Comparison of ENCODE assay signal across 20 mouse cellular contexts in the genomic region with DNA sequence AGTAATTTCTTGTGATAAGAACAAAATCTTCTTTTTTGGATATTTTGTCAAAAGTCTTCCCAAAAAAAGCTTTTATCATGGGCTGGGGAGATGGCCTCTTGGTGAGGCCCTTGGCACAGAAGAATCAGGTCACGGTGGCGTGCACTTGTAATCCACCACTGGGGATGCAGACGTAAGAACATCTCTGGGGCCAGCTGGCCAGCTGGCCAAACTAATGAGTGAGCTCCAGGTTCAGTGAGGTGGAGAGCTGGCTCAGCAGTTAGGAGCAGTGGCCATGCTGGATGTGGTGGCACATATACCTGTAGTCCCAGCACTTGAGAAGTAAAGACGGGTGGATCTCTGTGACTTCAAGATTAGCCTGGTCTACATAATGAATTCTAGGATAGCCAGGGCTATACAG.
"Had no signal": no experiment of that assay in that cellular context is flagged by ENCODE, and none has a peak within 500 bp of the region (broad histone marks: within the 10 kb centered on the region; RNA-seq: fewer than 3 reads in every experiment).

No protein-coding gene starts in this region.

- H3K4me2 ChIP-seq: intestine, embryonic 15.5 days; limb, embryonic 12.5 days; limb, embryonic 15.5 days; liver, embryonic 11.5 days; lung, embryonic 14.5 days; midbrain, embryonic 12.5 days; midbrain, embryonic 15.5 days; neural tube, embryonic 12.5 days; neural tube, embryonic 15.5 days had no signal

- H3K4me1 ChIP-seq: limb, embryonic 12.5 days; limb, embryonic 15.5 days; midbrain, embryonic 15.5 days; neural tube, embryonic 12.5 days; neural tube, embryonic 15.5 days had no signal

- H3K27ac ChIP-seq: intestine, embryonic 15.5 days; kidney, postnatal 0 days; limb, embryonic 12.5 days; limb, embryonic 15.5 days; liver, embryonic 14.5 days; macrophage; midbrain, embryonic 12.5 days; midbrain, embryonic 15.5 days; neural tube, embryonic 12.5 days; neural tube, embryonic 15.5 days had no signal

- H3K9ac ChIP-seq: intestine, embryonic 15.5 days; limb, embryonic 12.5 days; limb, embryonic 15.5 days; liver, embryonic 14.5 days; liver, postnatal 0 days; lung, embryonic 14.5 days; midbrain, embryonic 12.5 days; midbrain, embryonic 15.5 days; neural tube, embryonic 12.5 days; neural tube, embryonic 15.5 days had no signal

- ATAC-seq: intestine, embryonic 15.5 days; liver, postnatal 0 days; lung, postnatal 0 days; midbrain, embryonic 15.5 days had no signal

- H3K27me3 ChIP-seq: intestine, embryonic 15.5 days; limb, embryonic 12.5 days; limb, embryonic 15.5 days; midbrain, embryonic 12.5 days; midbrain, embryonic 15.5 days; neural tube, embryonic 12.5 days; neural tube, embryonic 15.5 days had no signal

- DNase-seq: kidney, adult 11 months; left cerebral cortex, postnatal 4 days; liver, postnatal 0 days; lung, embryonic 14.5 days; retina, postnatal 1 day; right cerebral cortex, postnatal 25 days; thymus, adult 18-20 months; thymus, postnatal 36 days had no signal

- H3K9me3 ChIP-seq: intestine, embryonic 15.5 days; limb, embryonic 12.5 days; limb, embryonic 15.5 days; midbrain, embryonic 12.5 days; midbrain, embryonic 15.5 days; neural tube, embryonic 12.5 days; neural tube, embryonic 15.5 days had no signal

- H3K36me3 ChIP-seq: intestine, embryonic 15.5 days; midbrain, embryonic 12.5 days; midbrain, embryonic 15.5 days had no signal

- H3K4me3 ChIP-seq: intestine, embryonic 15.5 days; limb, embryonic 12.5 days; limb, embryonic 15.5 days; midbrain, embryonic 12.5 days; midbrain, embryonic 15.5 days; neural tube, embryonic 12.5 days; neural tube, embryonic 15.5 days had no signal
